Mouse (Mus musculus) embryonic facial prominence, embryonic 14.5 days (tissue): Measurements from ENCODE around the gene Btf3. TPM values are rescaled to one million over a fixed set of nuclear protein-coding genes. Genes with fewer than 3 reads are reported as not detected.

Experiments used
- ATAC-seq: fragments of 200-750 bp; cut with Nextera tagmentation; 2 replicates; pipeline ENCODE4 v1.8.0; 2017; ENCODE audit warnings: low read depth, moderate number of reproducible peaks, moderate TSS enrichment
- DNase-seq: peaks from one replicate; pipeline ENCODE4 v3.0.0-alpha.2; 2015; ENCODE audit warnings: low spot score
- H3K27ac ChIP-seq: fragments of 300-500 bp; sonication (generic); replicated peaks from 2 replicates; pipeline ENCODE4 v1.5.1; 2014; ENCODE audit warnings: low read depth, mild to moderate bottlenecking, low read length, moderate library complexity
- H3K27me3 ChIP-seq: fragments of 300-500 bp; sonication (generic); replicated peaks from 2 replicates; pipeline ENCODE4 v1.6.1; 2014; ENCODE audit warnings: low read length; ENCODE audit not compliant: control insufficient read depth, insufficient read depth
- H3K36me3 ChIP-seq: fragments of 300-500 bp; sonication (generic); 2 replicates; pipeline ENCODE4 v1.6.1; 2014; ENCODE audit warnings: low read length, mixed read lengths; ENCODE audit not compliant: control insufficient read depth, insufficient read depth
- H3K4me1 ChIP-seq: fragments of 300-500 bp; sonication (generic); 2 replicates; pipeline ENCODE4 v1.6.1; 2014; ENCODE audit warnings: antibody characterized with exemption, low read length; ENCODE audit not compliant: control insufficient read depth, insufficient read depth
- H3K4me2 ChIP-seq: fragments of 300-500 bp; sonication (generic); 2 replicates; pipeline ENCODE4 v1.6.1; 2014; ENCODE audit warnings: low read depth, mild to moderate bottlenecking, low read length, moderate library complexity, mixed read lengths
- H3K4me3 ChIP-seq: fragments of 300-500 bp; sonication (generic); 2 replicates; pipeline ENCODE4 v1.5.1; 2014; ENCODE audit warnings: low read depth, mild to moderate bottlenecking, low read length
- H3K9ac ChIP-seq: fragments of 300-500 bp; sonication (generic); 2 replicates; pipeline ENCODE4 v1.6.1; 2014; ENCODE audit warnings: low read depth, mild to moderate bottlenecking, low read length, moderate library complexity, mixed read lengths
- H3K9me3 ChIP-seq: fragments of 300-500 bp; sonication (generic); 2 replicates; pipeline ENCODE4 v1.6.1; 2016; ENCODE audit warnings: low read length; ENCODE audit not compliant: control insufficient read depth
- WGBS: fragments of 180-500 bp; shearing (Covaris S2); extraction: QIAGEN DNeasy Blood & Tissue Kit; methylation state at CpG from one replicate; pipeline ENCODE4 v1.1.7; 2014; 5-methylcytosine and 5-hydroxymethylcytosine counted together
- polyA plus RNA-seq: library from polyadenylated mRNA; unstranded; fragments of >200 nt; fragmentation: Nextera tagmentation; extraction: Ambion mirVana; gene quantifications from 2 replicates; pipeline ENCODE4 v1.2.1, GENCODE M21; 2014

Btf3 gene
- polyA plus RNA-seq, 1 experiment from 2014 or later = 674 TPM

DNA sequence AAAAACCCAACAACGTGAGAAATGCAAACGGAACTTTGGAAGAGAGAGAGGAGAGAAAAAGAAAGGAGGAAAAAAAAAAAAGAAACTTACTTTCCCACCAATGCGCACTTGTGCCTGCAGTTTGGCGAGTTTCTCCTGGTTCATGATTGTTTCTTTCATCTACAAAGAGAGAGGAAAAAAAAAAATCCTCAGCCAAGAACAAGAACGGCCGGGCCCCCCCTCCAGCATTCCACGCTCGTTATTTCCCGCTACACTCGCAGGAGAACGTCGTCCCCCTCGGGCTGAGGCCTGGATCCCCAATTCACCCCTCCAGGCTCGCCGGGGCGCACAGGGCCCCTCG is 696 bp downstream of the Btf3 start:
- Histone ChIP-seq H3K4me2 (peak overlapping the region; percentile 80), H3K27me3 (no peaks in the 10 kb centered on the region), H3K36me3 (peaks cover 39% of the 10 kb centered on the region), H3K9me3 (no peaks in the 10 kb centered on the region), H3K9ac (peak overlapping the region; percentile 98), H3K4me3 (peak overlapping the region; percentile 99), H3K4me1 (peaks cover 11% of the 10 kb centered on the region), H3K27ac (peak overlapping the region; percentile 92)
- WGBS = 3% methylated on average over 16 of the region's 17 CpGs
- DNase-seq (peak; percentile 24), ATAC-seq (no peak)

DNA sequence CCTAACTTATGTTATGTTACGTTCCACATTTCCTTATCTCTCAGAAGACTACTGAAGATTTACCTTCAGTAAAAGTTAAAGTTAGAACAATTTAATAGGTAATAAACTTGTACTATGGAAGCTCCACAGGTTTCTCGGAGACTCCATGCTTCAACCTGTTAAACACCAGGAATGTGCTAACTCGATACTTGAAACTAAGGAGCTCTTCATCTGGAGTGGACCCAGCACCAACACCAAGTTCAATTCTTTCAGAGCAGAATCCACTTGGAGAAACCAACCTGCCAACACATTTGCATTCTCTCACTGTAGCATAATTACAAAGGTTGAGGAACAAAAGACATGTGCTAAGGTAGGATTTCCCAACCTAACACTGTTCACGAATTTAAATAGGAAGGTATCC is 1.7 kb downstream of the Btf3 start:
- Histone ChIP-seq H3K4me2 (peak overlapping the region; percentile 80), H3K9ac (peak overlapping the region; percentile 1; the same call in 1 of the 2 replicates), H3K9me3 (no peaks in the 10 kb centered on the region), H3K27ac (no peak overlapping the region), H3K4me1 (peaks cover 11% of the 10 kb centered on the region), H3K27me3 (no peaks in the 10 kb centered on the region), H3K4me3 (peak overlapping the region; percentile 99), H3K36me3 (peaks cover 49% of the 10 kb centered on the region)
- ATAC-seq (no peak), DNase-seq (no peak)
- WGBS = 61% methylated on average over 4 of the region's 4 CpGs

DNA sequence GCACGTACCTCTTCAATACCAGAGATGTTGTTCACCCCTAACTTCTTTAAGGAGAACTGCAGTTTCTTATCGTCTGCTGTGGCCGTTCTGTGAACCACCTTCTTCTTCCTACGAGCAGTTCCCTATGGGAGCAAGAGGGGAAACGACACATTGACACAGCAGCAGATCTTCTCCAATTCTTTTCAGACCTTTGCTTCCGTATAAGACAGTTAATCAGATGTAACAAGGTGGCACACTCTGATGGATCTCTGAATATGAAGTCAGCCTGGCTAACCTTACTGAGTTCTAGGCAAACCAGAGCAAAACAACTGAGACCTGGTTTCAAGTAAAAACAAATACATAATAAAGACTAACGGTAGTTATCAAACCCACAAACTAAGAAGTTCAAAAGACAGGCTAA is 3.2 kb downstream of the Btf3 start:
- peaks cover 60% of the 10 kb centered on the region for H3K36me3 ChIP-seq
- no peaks in the 10 kb centered on the region for H3K27me3 ChIP-seq
- no peak overlapping the region for H3K4me3 ChIP-seq

DNA sequence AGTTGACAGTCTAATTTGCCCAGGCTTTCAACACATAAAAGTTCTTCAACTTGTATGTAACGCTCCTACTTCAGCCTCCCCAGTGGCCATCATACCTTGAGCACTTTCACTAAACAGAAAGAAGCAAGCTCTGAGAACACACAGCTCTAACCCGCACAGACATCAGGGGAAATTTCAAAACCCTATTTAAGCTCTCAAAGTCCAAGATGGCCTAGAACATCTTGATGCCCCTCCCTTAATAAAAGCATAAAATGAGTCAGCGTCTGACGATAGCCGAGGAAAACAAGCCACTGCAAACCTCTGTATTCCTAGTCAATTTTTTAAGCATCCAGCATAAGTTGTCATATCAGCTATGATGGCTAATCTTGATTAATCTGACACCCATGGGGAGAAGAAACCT is 5.2 kb downstream of the Btf3 start:
- ATAC-seq (no peak), DNase-seq (no peak)
- no peak overlapping the region for H3K9ac ChIP-seq
- no peak overlapping the region for H3K4me2 ChIP-seq
- peaks cover 11% of the 10 kb centered on the region for H3K4me1 ChIP-seq
- no peak overlapping the region for H3K4me3 ChIP-seq
- no peaks in the 10 kb centered on the region for H3K27me3 ChIP-seq
- 91% methylated on average over 5 of the region's 5 CpGs for WGBS
- no peaks in the 10 kb centered on the region for H3K9me3 ChIP-seq
- no peak overlapping the region for H3K27ac ChIP-seq
- peaks cover 68% of the 10 kb centered on the region for H3K36me3 ChIP-seq

More for the DNA sequence above, 3.2 kb downstream of the Btf3 start:
- no peak overlapping the region for H3K4me2 ChIP-seq
- WGBS = 73% methylated on average over 7 of the region's 7 CpGs
- no peak overlapping the region for H3K9ac ChIP-seq
- H3K9me3 ChIP-seq = no peaks in the 10 kb centered on the region
- H3K4me1 ChIP-seq = peaks cover 11% of the 10 kb centered on the region
- ATAC-seq = no peak
- DNase-seq = no peak
- H3K27ac ChIP-seq = no peak overlapping the region

DNA sequence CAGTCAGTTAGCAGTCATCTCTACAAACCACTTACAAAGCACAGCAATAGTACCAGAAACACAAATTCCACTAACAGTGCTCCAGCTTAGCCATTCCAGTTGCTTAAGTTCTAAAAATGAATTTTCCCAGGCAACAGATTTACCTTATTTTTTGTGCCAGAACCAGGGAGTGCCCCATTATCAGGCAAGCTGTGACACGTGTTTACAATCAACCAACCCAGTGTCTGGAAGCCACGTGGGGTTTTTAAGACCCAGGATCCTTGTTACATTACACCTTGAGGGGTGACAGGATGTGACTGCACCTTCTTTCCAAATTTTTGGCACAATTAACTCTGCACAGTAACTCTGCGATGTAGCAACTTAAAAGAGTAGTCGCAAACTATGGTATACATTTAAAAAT is 8.1 kb downstream of the Btf3 start:
- H3K36me3 ChIP-seq = peaks cover 55% of the 10 kb centered on the region
- DNase-seq (no peak), ATAC-seq (no peak)
- H3K4me3 ChIP-seq = no peak overlapping the region
- H3K27ac ChIP-seq = no peak overlapping the region
- no peaks in the 10 kb centered on the region for H3K4me1 ChIP-seq
- H3K9me3 ChIP-seq = no peaks in the 10 kb centered on the region
- H3K9ac ChIP-seq = no peak overlapping the region
- no peak overlapping the region for H3K4me2 ChIP-seq
- H3K27me3 ChIP-seq = no peaks in the 10 kb centered on the region
- 71% methylated on average over 4 of the region's 4 CpGs for WGBS

DNA sequence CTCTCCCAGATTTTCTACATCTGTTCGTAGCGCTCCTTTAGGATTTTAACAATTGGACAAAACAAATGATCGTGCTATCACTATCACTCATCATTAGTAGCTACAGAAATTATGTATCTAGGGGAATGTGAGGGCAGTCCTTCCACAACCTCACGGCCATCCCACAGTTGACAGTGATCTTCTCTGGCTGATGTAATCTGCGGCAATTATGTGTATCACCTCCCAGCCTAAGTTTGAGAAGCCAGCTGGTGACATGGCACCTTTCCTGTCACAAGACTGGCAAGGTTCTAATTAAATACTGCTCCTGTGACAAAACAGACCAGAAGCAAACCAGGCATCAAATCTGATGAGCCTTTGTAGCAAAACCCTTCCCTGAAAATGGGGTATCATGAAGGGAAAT is 8.8 kb downstream of the Btf3 start:
- no peaks in the 10 kb centered on the region for H3K4me1 ChIP-seq
- WGBS = 74% methylated on average over 5 of the region's 5 CpGs
- H3K9me3 ChIP-seq = no peaks in the 10 kb centered on the region
- H3K4me3 ChIP-seq = no peak overlapping the region
- ATAC-seq (no peak), DNase-seq (no peak)
- no peak overlapping the region for H3K9ac ChIP-seq
- no peaks in the 10 kb centered on the region for H3K27me3 ChIP-seq
- H3K36me3 ChIP-seq = peaks cover 48% of the 10 kb centered on the region
- H3K4me2 ChIP-seq = no peak overlapping the region
- no peak overlapping the region for H3K27ac ChIP-seq

DNA sequence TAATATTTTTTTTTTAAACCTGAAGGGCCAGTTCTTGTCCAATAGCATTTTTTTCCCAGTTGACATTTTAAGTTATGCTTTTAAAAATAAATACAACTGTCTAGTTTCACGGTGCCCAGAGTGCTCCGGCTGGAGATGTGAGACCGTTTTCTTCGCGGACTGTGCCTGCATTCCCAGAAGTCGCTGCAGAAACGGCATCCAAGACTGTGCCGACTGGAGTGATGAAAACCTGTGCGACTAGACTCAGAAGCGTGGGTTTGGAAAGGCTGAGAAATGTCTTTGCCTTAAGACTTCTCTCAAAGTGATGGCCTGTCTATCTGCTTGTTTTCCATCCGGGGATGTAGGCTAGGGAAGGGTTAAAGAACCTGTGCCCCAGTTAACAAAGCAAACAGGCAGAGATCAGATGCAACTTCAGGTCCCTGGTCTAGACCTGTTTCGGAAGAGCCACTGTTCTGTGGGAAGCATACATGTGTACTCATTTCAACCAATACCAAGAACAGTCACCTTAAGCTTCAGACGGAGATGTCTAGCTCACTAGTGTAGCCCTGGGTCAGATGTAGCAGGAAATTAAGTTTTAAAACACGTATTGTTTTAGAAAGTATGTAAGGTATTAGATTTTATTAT is 9.8 kb downstream of the Btf3 start:
- DNase-seq (peak; percentile 16), ATAC-seq (0 out of 2 replicates have a peak, but pooled peaks have one; percentile 19)
- Histone ChIP-seq H3K9ac (no peak overlapping the region), H3K9me3 (no peaks in the 10 kb centered on the region), H3K4me1 (no peaks in the 10 kb centered on the region), H3K27ac (0 out of 2 replicates have a peak overlapping the region, but pooled peaks have one; percentile 22), H3K4me2 (0 out of 2 replicates have a peak overlapping the region, but pooled peaks have one; percentile 2), H3K27me3 (no peaks in the 10 kb centered on the region), H3K36me3 (peaks cover 38% of the 10 kb centered on the region), H3K4me3 (no peak overlapping the region)
- WGBS = 35% methylated on average over 14 of the region's 14 CpGs

DNA sequence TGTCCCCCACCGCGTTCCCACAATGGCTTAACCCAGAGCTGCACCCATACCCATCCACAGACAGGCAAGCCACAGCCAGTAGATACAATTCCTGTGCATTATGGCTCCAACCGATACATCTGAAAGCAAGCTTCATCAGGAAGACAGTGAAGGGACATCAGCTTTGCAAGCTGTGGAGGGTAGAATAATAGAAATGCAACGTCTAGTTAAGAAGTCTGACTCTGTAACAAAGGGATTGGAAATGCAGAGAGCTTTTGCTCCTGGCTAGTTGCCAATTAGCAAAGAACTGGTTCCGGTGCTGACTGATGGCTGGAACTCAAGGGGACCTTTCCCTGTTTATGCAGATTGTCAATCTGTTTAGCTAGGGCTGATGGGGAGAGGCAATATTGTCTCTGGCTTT is 10.4 kb downstream of the Btf3 start:
- Histone ChIP-seq H3K27ac (no peak overlapping the region), H3K4me3 (no peak overlapping the region), H3K36me3 (peaks cover 32% of the 10 kb centered on the region), H3K27me3 (no peaks in the 10 kb centered on the region), H3K4me1 (no peaks in the 10 kb centered on the region), H3K9ac (no peak overlapping the region), H3K4me2 (no peak overlapping the region), H3K9me3 (no peaks in the 10 kb centered on the region)
- DNase-seq (peak; percentile 55), ATAC-seq (peak; percentile 34; the same call in 1 of the 2 replicates)
- 35% methylated on average over 5 of the region's 5 CpGs for WGBS

DNA sequence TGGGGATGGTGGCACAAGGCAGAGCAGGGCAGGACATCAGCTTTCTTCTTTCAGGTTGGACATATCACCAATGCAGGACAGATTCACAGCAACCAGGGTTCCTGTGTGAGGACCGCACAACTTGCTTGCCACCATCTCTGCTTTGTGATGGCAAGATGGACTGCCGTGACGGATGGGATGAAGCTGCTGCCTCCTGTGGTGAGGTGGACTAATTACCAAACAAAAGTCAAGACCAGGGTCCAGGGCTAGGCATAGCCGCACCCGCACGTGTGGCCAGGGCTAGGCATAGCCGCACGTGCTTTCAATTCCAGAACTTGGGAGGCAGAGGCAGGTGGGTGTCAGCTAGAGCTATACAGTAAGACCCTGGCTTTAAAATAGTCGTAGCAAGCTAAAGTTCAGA is 11.5 kb downstream of the Btf3 start:
- Histone ChIP-seq H3K4me3 (no peak overlapping the region), H3K36me3 (peaks cover 20% of the 10 kb centered on the region), H3K4me1 (no peaks in the 10 kb centered on the region), H3K9me3 (no peaks in the 10 kb centered on the region), H3K9ac (no peak overlapping the region), H3K27ac (no peak overlapping the region), H3K27me3 (no peaks in the 10 kb centered on the region), H3K4me2 (no peak overlapping the region)
- WGBS = 90% methylated on average over 9 of the region's 9 CpGs
- DNase-seq (no peak), ATAC-seq (no peak)
